ENCODE assay signal across 9 mouse cellular contexts in genomic region chr17:29415761-29416662, GRCm38 (mm10). TPM values are rescaled to one million over a fixed set of nuclear protein-coding genes. Genes with fewer than 3 reads are reported as not detected.
DNase-seq lines count a peak whose midpoint lies in the region; ATAC-seq lines count a peak whose summit lies in the region.
"Had no signal": no experiment of that assay in that cellular context is flagged by ENCODE, and none has a peak within 500 bp of the region (broad histone marks: within the 10 kb centered on the region; RNA-seq: fewer than 3 reads in every experiment).

No protein-coding gene starts in this region.

- H3K4me2 ChIP-seq in forebrain, embryonic 15.5 days (replicated peaks) = peak overlapping the region; percentile 2; the same call in 1 of the 2 replicates
- H3K4me2 ChIP-seq in liver, embryonic 12.5 days = peak overlapping the region; percentile 45

- intact Hi-C loops in left cerebral cortex, postnatal 14 days (cut with DNase I) = no loop called here

- H3K9me3 ChIP-seq in forebrain, embryonic 15.5 days = no peaks in the 10 kb centered on the region
- no peaks in the 10 kb centered on the region for H3K9me3 ChIP-seq in liver, embryonic 12.5 days (replicated peaks)

- no peak for ATAC-seq in forebrain, embryonic 15.5 days (replicated peaks)
- ATAC-seq in liver, embryonic 12.5 days = no peak
- no peak for ATAC-seq in inflammation-experienced regulatory T-cells, adult 6 months

- no peak overlapping the region for H3K4me3 ChIP-seq in forebrain, embryonic 15.5 days
- peak overlapping the region; percentile 12; the same call in 1 of the 2 replicates for H3K4me3 ChIP-seq in liver, embryonic 12.5 days
- H3K4me3 ChIP-seq: erythroblast, embryonic 14.5 days had no signal

- peak; percentile 40 for DNase-seq in kidney, adult 18-20 months
- no peak for DNase-seq in kidney, adult 8-10 months
- DNase-seq in heart, postnatal 4 days = peak; percentile 77
- DNase-seq in ovary, postnatal 14 days (ENCODE audit: low spot score) = peak; percentile 44
- DNase-seq in left cerebral cortex, postnatal 14 days (ENCODE audit: low spot score in 2 of 2) = no peak

- no peaks in the 10 kb centered on the region for H3K36me3 ChIP-seq in forebrain, embryonic 15.5 days
- no peaks in the 10 kb centered on the region for H3K36me3 ChIP-seq in liver, embryonic 12.5 days

- H3K27me3 ChIP-seq in forebrain, embryonic 15.5 days = no peaks in the 10 kb centered on the region
- H3K27me3 ChIP-seq in liver, embryonic 12.5 days (replicated peaks) = peaks cover 58% of the 10 kb centered on the region

- 14% methylated on average over 31 of the region's 31 CpGs for WGBS in forebrain, embryonic 15.5 days
- WGBS in liver, embryonic 12.5 days (ENCODE audit: insufficient replicate concordance) = 30% methylated on average over 31 of the region's 31 CpGs

- H3K4me1 ChIP-seq in forebrain, embryonic 15.5 days = peaks cover 5% of the 10 kb centered on the region; the same call in 1 of the 2 replicates
- H3K4me1 ChIP-seq in liver, embryonic 12.5 days = peaks cover 37% of the 10 kb centered on the region

- H3K27ac ChIP-seq in forebrain, embryonic 15.5 days (replicated peaks) = no peak overlapping the region
- H3K27ac ChIP-seq in liver, embryonic 12.5 days = no peak overlapping the region

- H3K9ac ChIP-seq in forebrain, embryonic 15.5 days (replicated peaks) = no peak overlapping the region
- no peak overlapping the region for H3K9ac ChIP-seq in liver, embryonic 12.5 days

RNA-seq across cellular contexts. Expression of gene Fgd2, which starts 55.3 kb away (rescaled TPM):
- 5.5 and 6.0 TPM in 2 replicates for polyA plus RNA-seq in forebrain, embryonic 15.5 days (2015; fragmentation: Nextera tagmentation; extraction: Ambion mirVana)
- 1 to 10 TPM; 2.1 to 2.8 TPM for total RNA-seq in heart, postnatal 4 days (2021)
- polyA plus RNA-seq in liver, embryonic 12.5 days (2016; fragmentation: Nextera tagmentation; extraction: Ambion mirVana) = 5.1 and 5.9 TPM in 2 replicates
- 1 to 10 TPM; 4.8 to 9.0 TPM for total RNA-seq in left cerebral cortex, postnatal 14 days (2021)
- polyA plus RNA-seq in inflammation-experienced regulatory T-cells, adult 6 months (2017; shearing (Covaris generic)) = 1 to 10 TPM in 2 of 3 experiments, not detected in 1; 1.5 to 3.3 TPM

Comparison
In these comparisons a context has a peak if more than half of its experiments do, and no peak if none do; other contexts are left out.
1. DNase-seq: peak in kidney, adult 18-20 months (single experiment), heart, postnatal 4 days (single experiment) and ovary, postnatal 14 days (single experiment); none in kidney, adult 8-10 months (0 of 2) and left cerebral cortex, postnatal 14 days (0 of 2).